Mouse (Mus musculus) layer of hippocampus, adult 9-10 months (tissue): Measurements from ENCODE around the gene Acap3.

ENCODE experiments used
- DNase-seq: peaks from one replicate; pipeline ENCODE4 v3.0.0; 2022; ENCODE audit warnings: low spot score

The Acap3 gene

DNA sequence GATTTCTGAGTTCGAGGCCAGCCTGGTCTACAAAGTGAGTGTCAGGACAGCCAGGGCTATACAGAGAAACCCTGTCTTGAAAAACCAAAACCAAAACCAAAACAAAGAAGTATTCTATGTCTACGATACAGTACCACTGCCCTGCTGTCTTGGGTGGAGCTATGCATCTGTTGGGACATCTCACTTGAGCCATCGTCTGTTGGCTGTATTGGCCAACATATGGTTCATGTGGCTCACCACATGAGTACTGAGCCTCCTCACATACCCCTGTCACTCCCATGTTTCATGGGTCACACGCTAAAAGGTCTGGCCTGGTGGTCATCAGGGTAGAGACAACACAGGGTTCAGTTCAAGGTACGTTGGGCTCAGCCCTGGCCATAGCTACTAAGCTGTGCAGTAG, 5.3 kb upstream of the Acap3 start:
- DNase-seq, result no peak

DNA sequence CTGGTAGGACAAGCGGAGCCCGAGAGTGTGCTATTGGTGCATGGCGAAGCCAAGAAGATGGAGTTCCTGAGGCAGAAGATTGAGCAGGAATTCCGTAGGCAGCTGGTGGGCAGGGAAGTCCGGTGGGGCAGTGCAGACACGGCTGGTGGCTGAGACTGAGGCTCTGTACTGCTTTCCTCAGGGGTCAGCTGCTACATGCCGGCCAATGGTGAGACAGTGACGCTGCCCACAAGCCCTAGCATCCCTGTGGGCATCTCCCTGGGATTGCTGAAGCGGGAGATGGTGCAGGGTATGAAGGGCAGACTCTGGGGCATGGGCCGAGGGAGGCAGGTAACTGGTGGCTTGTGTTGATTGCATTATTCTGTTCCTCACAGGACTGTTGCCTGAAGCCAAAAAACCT, 3.9 kb upstream of the Acap3 start:
- DNase-seq, result no peak

DNA sequence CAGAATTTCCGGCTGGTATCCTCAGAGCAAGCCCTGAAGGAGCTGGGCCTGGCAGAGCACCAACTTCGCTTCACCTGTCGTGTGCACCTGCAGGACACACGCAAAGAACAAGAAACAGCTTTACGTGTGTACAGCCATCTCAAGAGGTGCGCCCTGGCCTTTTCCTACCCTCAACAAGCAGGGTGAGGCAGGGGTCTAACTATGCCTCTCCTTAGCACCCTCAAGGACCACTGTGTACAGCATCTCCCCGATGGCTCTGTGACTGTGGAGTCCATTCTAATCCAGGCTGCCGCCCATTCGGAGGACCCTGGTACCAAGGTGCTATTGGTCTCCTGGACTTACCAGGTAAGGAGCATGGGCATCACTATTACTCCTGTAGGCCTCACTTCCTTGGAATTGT, 3.4 kb upstream of the Acap3 start:
- DNase-seq, result no peak

DNA sequence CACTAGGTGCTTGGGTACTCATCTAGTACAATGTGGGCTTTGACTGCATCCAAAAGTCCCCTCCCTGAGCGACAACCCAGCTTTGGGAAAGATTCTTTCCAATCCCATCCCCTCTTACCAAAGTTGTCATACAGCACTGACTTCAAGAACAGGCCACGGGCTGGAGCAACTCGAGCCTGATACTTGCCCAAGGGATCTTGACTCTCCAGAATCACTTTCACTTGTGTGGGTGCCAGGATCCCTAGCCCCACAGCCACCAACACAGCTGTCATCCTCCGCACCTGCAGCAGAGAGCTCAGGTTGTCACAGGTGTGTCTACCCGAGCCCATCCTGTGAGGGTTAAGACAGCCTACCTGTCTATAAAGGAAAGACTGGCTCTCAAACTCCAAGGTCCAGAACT, 2.3 kb upstream of the Acap3 start:
- no peak for DNase-seq

DNA sequence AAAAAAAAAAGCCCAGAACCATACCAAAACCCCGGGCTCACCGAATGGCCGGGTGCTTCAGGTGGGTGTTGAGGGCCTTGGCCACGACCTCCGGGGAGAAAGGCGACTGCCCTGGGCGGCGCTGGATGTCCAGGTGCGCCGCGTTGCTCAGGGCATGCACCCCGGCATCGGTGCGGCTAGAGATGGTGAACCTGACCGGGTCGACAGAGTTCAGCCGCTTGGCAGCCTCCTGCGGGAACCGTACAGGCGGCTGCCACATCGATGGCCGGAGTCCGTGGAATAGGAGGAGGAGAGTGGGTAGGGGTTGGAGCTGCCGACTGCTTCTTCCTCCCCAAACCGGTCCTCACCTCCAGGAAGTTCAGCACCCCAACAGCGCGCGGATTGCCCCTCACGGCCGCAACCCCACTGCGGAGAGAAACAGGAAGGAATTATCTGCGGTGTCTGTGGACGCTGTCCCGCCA, 581 bp upstream of the Acap3 start:
- no peak for DNase-seq

DNA sequence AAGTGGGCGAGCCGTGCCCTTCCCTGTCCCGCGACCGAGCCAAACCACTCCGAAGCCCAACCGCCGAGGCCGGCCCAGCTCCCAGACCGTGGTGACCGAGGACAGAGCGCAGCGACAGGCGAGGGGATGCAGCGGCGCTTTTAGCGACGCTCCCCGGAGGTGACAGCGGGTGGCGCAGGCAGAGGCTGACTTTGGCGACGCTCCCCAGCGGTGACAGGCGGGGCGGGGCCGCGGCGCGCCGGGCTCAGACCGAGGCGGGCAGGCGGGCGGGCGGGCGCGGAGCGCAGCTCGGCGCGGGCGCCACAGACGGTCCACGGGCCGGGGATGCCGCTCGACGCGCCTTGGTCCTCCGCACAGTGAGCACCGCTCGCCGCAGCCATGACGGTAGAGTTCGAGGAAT, 395 bp downstream of the Acap3 start:
- no peak for DNase-seq

DNA sequence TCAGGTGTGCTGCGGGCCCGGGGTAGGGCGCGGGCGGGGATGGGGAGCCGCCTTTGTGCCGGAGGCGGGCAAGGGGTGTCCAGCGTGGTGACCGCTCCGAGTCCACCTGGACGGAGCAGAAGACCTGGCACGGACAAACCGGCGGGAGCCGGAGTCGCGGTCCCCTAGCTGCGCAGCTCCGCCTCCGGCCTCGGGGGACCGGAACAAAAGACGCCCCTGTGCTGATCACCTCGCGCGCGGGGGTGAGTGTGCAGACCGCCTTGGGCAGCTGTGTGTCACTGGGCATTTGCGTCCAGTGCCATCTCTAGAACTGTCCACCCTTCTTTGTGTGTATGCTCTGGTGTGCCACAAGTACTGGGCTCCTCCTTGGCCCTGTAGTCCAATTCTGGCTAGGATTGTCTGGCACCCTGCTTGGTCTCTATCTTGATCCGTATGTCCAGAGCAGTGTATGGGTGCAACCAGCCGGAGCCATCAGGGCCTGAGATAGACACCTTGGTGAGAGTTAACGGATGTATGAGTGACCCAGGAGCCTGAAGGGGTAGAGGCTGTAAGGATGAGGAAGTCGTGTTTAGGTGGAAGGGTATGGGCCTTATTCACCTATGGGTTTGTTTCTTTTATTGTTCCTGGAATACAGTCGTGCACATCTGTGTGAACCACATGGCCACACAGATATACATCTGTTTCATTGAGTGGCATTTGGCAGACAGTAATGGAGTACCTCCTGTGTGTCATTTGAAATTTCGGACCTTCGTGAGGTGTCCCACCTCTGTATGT, 1.0 kb downstream of the Acap3 start:
- DNase-seq, result no peak

DNA sequence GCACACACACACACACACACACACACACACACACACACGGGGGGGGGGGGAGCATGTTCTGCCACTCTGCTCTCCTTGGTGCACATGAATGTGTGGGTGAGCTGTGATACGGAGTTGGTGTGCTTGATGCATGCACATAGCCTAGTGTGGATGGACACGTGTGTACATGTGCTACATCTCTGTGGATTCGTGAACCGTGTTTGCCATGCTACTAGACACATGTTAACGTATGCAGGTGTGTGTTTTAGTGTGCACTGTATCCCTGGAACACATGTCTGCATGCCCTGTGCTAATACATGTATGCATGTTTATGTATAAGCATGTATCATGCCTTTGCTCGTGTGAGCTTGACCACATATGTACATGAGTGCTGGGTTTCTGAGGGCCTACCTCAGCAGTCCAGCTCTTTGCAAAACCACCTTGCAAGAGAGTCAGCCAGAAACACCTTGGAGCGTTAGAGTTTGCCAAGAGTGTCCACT, 1.6 kb downstream of the Acap3 start:
- DNase-seq, result no peak

DNA sequence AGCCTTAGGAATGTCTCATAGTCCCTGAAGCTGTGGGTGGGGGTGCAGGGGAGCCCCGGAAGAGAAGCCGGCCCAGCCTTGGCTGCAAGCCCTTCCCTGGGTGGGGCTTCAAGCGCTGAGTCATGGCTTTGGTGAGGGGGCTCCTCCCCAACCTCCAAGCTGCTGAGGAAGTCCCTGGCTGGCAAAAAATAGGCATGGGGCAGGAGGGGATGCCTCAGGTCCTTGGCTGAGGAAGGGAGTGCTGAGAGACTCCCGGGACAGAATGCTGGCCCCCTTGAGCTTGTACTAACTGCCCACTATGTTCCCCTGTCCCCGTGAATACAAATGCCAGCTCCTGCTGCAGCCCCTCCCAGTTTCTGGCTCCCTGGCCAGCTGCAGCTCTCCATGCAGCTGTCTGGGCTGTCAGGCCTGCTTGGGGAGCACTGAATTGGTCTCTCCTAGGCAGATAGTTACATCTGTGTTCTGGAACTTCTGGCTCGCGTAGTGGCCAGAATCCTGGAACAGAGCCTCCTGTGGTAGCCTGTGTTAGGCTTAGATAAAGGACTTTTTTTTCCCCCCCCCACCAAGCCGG, 2.8 kb downstream of the Acap3 start:
- no peak for DNase-seq

DNA sequence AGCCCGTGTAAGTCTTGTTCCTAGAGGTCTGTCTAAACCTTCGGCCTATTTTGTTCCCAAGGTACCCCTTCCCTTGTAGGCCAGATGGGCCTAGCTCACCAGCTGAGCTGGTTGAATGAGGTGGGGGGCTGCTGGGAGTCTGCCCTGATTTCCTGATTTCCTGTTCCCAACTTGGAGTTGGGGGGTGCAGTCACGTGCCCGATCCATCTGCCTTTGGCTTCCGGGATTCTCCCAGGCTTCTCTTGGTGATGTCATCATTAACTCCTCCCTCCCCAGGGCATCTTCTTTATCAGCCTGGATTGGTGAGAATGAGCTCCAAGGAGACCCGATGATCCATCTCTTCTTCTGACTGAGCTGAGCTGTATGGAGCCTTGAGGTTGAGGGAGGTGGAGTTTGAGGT, 3.6 kb downstream of the Acap3 start:
- DNase-seq, result peak; percentile 58

DNA sequence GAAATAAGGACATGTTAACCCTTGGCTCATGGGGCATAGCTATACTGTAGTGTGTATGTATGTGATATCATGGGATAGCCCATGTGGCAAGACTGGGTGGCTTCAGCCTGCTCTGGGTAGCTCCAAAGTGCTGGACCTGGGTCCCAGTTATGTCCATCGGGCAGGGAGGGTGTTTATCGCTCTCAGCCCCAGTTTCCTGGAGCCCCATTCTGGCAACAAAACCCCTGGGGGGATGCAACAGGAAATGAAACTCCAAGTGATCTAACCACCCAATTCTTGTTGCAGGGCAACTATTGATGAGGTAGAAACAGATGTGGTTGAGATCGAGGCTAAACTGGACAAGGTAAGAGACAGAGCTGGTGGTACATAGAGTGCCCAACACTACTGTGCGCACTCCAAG, 4.2 kb downstream of the Acap3 start:
- no peak for DNase-seq

DNA sequence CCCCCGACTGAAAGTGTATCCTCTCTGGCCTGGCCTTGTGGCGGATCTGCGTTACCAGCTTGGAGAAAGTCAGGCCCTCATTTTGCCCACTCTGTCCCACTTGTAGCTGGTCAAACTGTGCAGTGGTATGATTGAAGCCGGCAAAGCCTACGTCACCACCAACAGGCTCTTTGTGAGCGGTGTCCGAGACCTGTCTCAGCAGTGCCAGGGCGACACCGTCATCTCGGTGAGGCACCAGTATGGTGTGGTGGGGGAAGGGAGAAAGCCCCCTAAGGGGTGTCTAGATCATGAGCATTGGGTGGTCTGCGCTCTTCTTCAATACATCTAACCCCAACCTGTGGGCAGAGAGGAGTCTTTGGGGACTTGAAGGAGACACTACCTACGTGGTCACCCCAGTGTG, 4.8 kb downstream of the Acap3 start:
- DNase-seq, result no peak

DNA sequence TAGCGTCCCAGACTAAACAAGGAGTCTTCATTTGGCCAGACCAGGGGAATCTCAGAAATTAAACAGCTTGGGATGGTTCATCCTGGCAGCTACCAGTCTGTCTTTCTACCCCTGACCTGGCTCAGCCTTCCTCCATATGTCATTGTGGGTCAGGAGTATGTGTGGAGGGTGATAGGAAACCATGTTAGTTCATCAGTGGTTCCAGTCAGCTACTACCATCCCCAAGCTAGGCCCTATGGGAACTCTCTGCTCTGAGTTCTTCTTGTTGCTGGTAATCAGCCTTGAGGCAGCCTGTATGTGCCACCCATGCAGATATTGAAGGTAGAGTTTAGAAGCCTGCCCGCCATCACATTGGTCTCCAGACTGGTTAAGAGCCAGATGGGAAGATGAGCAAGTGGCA, 6.7 kb downstream of the Acap3 start:
- DNase-seq, result no peak

DNA sequence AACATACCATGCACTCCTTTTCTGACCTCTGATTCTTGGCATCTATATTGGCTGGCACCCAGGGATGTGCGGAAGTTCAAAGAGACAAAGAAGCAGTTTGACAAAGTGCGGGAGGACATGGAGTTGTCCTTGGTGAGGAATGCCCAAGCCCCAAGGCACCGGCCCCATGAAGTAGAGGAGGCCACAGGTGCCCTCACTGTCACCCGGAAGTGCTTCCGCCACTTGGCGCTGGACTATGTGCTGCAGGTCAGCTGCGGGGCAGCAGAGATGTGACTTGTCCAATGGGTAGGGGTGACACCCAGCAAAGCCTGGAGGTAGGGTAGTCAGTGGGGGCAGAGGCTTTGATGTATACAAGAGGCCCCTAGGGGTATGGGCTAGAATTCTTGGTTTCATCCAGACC, 7.7 kb downstream of the Acap3 start:
- no peak for DNase-seq

DNA sequence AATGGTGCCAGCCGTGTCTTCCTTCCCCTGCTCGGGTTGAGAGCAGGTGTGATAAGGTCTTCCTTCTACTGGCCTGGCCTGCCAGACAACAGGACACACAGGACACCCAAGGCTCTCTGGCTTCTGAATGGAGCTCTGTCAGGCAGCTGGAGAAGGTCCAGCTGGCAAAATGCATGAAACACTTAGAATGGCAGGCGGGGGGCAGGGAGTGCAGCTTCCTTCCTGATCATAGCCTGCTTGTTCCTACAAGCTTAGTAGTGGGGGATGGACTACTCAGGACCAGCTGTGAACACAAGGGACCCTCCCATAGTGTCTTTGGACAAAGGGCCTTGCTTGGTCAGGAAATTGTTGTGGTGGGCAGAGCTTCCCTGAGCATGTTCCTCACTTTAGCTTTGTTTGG, 9.6 kb downstream of the Acap3 start:
- no peak for DNase-seq

DNA sequence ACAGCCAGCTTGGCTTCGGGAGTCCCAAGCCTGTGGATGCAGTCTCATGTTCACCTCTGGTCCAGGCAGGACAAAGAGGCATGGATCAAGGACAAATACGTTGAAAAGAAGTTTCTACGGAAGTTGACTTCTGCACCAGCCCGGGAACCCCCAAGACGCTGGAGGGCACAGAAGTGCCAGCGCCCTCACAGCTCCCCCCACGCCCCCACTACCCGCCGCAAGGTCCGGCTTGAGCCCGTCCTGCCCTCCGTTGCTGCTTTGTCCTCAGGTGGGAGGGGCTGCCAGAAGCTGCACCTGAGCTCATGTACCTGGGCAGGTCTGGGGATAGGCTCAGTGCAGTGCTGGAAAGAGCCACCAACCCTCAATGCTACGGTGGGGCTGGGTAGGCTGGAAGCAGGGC, 11.6 kb downstream of the Acap3 start:
- no peak for DNase-seq

DNA sequence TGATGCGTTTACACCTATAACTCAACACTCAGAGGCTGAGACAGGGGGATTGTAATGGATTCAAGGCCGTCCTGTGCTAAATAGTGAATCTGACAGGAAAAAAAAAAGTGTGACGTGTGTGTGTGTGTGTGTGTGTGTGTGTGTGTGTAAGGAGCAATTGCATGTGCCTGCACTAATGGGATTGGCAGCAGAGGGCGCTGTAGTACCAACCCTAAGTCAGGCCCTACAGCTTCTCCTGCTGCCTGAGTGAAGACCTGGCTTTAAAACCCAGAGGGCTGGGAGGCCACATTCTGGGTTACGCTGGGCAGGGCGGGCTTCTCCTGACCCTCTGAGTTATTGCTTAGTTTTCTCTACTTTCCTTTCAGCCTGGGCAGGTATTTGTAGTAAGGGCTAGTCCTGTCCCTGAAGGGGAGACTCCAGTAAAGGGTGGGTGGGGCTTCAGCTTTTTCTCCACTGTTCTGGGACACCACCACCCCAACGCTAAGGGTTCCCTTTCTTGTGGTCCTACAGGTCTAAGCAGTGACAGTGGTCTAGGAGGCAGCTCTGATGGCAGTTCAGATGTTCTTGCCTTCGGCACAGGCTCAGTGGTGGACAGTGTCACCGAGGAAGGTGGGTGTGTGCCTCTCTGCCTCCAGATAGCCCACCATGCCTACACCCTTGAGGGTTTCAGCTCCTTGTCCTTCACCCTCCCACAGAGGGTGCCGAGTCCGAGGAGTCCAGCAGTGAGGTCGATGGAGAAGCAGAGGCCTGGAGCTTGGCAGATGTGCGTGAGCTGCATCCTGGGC, 12.9 kb downstream of the Acap3 start:
- no peak for DNase-seq

DNA sequence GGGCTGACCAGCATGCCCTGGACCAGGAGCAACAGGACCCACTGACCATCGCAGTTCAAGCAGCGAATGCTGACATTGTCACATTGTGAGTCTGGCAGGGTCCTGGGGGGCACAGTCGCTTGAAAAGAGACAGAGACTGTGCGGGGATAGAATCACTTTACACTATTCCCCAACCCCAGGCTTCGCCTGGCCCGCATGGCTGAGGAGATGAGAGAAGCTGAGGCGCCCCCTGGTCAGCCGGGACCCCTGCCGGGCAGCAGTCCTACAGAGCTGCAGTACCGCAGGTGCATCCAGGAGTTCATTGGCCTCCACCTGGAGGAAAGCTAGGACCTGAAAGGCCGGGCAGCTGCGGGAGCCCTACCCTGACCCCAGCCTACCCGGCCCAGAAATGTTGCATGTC, 14.0 kb downstream of the Acap3 start:
- DNase-seq, result no peak

DNA sequence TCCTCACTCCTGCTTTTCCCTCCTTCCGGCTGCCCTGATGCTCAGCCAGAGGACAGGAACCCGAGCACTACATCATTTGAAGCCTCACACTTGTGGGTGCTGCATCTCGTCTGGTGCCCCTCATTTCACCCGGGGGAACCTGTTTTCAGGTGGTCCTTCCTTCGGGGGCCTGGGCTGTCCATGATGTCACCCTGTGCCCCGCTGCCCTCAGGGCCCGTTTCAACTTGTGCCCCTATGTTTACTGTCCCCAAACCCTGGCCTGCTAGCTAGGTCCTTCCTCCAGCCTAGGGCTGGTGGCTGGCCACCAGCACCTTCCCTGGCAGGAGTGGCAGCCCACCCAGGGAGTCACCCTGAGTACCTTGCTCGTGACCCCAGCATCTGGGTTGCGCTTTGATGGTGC, 14.5 kb downstream of the Acap3 start:
- DNase-seq, result no peak

DNA sequence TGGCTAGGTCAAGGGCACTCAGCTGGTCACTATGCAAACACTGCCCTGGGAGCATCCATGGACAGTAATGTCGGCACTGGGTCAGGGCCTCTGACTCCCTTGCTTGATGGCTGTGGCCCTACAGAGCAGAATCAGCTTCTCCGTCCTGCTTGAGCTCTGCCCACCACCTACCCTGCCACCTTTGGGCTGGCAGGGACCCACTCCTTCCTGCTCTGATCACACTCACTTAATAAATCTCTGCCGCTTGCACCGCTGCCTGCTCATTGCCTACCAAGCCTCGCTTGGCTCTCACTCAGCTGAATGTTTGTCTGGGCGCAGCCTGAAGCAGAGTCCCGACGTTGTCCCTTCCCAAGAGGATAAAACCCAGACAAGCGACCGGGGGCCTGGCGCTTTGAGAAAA, 15.4 kb downstream of the Acap3 start:
- no peak for DNase-seq

DNA sequence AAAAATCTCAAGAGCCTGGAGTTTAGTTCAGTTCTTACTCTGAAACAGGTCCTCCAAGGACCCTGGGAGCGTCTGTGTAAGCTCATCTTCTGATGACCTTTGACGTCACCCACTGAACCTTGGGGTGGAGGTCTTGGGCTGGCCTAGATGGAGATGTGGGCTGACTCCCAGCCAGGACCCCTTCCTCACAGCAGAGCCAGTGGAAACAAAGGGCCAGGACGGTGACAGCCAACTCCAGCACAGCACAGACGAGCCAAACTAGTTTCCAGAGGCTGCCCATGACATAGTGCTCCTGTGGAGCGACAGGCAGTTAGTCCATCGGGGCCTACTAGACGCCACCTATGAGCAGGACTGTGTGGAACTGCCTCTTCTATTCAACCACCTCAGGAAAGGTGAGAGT, 16.7 kb downstream of the Acap3 start:
- no peak for DNase-seq

DNA sequence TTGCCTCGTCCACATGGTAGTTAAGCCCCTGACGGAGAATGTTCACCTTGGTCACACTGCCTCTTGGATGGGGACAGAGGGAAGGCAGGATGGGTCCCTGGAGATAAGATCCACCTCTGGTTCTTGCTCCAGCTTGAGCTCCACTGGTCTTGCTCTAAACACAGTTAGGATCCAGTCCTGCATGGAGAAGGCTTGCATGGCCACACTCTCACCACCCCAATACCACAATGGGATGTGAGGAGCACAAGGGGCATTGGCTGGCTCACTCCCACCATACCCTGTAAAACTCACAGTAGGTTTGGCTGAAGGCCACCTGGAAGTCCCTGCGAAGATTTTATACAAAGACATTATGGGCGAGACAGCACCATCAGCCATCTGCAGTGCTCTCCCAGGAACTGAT, 17.1 kb downstream of the Acap3 start:
- no peak for DNase-seq

DNA sequence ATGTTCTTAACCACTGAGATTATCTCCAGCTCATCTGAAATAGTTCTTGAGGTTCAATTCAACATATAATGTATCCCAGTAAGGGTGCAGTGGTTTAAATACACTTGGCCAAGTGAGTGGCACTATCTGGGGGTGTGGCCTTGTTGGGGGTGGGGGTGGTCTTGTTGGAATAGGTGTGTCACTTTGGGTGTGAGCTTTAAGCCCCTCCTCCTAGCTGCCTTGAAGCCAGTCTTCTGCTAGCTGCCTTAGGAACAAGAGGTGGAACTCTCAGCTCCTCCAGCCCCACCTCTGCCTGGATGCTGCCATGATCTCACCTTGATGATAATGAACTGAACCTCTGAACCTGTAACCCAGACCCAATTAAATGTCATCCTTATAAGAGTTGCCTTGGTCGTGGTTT, 40.4 kb downstream of the Acap3 start:
- DNase-seq, result no peak
